Mouse (Mus musculus) WW6 (cell line): Measurements from ENCODE around the gene Cd5.
A peak's percentile ranks its signal among the peaks of the same experiment; 100 is the strongest.

Experiments
- DNase-seq: peaks from one replicate; pipeline ENCODE4 v3.0.0-alpha.2; 2013; ENCODE audit warnings: low read depth, low spot score

Gene Cd5

DNA sequence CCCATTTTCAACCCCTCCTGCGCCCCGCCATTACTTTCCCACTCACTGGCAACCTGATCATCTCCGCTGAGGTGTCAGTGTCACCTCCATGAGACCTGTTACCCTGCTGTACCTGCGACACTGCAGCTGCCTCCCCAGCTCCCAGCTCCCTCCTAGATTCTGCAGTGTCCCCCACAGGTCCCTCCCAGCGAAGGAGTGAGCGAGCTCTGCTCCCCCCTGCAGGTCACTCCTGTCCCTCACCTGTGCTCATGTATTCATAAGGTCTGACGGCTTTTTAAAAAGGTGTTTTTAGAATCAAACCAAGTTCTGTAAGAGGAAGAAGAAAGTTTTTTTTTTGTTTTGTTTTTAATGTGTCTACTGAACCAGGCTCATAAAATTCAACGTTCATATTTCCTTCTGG, 36.7 kb downstream of the Cd5 start:
- DNase-seq, result no peak

GRCm38 (mm10) chr19:10701013-10701726, 37.6 kb downstream of the Cd5 start:
- no peak for DNase-seq

GRCm38 (mm10) chr19:10699851-10700250, 39.0 kb downstream of the Cd5 start:
- DNase-seq, result no peak

DNA sequence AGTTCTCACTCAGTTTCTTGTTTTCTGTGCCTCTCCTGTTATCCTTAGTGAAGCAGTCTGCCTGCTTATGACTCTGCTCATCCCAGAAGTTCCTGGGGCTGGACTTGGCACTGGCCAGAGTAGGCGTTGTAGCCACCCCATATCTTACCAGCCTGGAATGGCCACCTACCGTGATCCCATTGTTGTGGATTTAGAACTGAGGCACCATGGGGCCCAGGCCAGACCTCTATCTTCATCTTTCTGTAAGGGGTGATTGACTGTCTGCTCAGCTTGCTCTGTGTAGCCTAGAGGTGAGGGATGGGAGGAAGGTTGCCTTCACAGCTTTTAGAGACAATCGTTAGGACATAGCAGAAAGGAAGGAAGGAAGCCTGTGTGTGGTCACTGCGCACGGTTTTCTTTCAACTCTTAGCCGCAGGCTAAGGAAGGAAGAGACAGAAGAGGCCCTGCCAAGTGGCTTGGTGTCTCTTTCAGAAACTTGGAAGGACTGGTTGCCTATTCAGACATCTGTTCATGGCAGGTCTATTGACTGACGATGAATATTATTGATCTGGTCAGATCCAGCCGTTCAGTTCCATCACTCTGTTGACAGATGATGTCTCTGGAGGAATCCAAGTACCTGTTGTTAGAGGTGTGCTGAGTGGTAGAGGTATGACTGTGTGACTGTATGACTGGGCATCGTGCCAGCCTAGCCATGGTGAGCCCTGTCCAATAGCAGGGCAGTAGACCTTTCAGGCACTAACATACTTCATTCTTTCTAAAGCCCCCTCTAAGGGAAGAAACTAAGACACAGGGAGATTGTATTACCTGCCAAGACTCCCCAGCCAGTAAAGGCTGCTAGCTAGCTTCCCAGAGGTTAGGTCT, 40.4 kb downstream of the Cd5 start:
- DNase-seq, result no peak

DNA sequence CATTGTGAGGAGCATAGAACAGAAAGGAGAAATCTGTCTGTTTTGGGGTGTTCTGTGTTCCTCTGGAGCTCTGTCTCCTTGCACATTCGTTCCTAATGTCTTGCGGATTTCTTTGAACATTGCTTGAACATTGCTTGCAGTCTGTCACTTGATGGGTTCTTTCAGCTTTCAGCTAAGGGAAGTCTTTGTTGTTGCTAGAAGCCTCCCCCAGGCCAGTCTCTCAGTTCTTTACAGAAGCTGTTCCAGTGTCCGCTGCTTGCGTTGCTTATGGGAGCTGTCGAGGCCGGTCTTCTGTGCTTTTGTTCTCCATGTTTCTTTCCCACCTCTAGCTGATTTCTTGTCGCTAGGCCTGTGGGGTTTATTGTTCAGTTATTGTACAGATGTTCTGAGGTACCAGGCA, 43.0 kb downstream of the Cd5 start:
- no peak for DNase-seq

DNA sequence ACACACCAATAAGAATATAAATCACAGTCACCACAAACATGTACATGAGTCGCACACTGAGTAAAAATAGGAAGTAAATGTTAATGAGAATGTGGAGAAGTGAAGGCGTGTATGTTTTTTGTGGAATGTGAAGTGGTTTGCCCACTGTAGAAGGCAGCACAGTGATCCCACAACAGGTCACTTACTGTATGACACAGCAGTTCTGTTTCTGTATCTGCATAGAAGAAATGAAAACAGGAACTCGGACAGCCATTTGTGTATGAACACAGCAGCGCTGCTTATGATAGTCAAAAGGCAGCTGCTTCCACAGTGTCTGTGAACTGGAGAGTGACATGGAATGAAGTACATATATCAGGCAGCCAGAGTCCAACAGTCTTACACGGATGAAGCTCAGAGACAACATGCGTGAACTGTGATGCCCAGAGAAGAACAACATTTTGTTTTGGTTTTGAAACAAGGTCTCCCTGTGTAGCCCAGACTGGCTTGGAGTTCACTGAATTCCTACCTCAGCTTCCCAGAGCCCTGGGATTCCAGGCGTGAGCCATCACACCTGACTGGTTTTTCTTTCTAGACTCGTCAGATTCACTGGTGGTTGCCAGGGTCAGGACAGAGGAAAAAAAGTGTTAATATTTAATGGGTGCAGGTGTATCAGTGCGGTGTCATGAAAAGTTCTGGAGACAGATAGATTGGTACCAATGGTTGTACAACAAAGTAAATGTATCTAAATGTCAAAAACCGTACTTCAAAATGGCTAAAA, 44.7 kb downstream of the Cd5 start:
- no peak for DNase-seq

DNA sequence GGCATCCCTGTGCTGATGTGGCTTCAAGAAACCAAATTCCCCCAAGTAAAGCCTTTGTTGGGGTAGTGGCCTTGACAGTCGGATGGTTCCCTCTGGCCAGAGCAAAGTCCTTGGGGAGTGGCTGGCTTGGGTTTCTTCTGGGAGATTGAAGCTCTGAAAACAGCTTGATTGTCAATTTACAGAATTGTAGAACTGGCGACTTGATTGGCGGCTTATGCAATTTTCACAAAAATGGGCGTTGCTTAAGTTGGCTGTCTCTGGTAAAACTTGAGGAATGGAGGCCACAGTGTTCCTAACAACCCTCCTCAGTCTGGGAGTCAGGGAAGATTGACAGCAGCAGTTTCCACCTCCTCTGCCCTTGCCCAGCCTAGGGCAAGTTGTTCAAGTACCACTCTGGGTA, 46.4 kb downstream of the Cd5 start:
- no peak for DNase-seq

DNA sequence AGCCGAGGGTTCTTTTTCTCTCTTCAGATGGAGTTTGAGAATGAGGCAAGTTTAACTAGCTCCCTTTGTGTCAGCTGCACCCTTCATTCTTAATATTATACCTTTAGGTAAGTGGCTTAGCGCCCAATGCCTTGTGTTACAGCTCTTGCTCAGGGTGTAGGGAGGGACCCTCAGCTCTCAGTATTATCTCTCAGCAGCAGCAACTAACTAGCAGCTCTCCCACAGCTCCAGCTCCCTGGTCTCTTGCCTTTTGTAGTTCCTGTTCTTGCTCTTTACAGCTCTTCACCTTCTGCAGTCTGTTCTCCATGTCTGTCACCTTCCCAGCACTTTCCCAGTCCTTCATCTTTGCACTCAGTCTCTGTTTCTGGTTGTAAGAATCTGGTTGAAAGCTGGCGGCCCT, 47.1 kb downstream of the Cd5 start:
- DNase-seq, result no peak

DNA sequence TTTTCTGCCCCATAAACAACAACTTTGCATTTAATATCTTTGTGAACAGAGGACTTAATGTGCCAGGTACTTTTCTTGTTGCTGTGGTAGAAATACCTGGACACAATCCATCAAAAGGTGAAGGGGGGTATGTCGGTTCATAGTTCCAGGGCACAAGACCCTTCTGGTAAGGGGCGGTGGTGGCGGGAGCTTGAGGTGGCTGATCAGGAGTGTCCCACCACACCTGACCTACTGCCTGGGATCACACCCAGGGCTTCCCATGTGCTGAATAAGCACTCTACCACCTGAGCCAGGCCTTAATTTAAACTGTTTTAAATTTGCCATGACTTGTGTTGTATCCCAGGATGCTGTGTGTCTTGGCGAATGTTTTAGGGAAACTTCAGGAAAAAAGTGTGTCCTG, 47.7 kb downstream of the Cd5 start:
- no peak for DNase-seq

DNA sequence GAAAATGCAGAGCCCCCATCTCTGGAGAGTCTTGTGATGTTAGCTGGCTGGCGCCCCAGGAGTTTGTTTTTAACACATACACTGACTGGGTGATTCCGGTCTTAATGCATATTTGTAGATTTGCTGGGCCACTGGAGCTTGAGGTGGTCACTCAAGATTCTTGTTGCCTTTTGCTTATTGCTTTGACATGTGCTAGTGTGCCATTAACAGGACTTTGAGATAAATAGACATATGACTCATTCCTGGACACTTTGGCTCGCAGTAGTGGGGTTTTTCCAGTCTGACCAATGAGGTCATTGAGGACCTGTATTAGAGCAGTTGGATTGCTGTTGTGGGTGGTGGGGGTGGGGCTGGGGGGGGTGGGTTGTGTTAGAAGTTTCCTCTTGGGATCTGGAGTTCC, 48.5 kb downstream of the Cd5 start:
- DNase-seq, result no peak

- no peak for DNase-seq
These were observed 49.2 kb downstream of the Cd5 start for GRCm38 (mm10) chr19:10689470-10690166.

- peak; percentile 67 for DNase-seq
These were observed 50.1 kb downstream of the Cd5 start, which contains the start of gene Vps37c for GRCm38 (mm10) chr19:10688537-10689352. Gene Vps37c (plus strand): TSS chr19:10688735.

GRCm38 (mm10) chr19:10685727-10686126, 53.1 kb downstream of the Cd5 start:
- DNase-seq, result no peak

- DNase-seq, result no peak
These were observed 53.7 kb downstream of the Cd5 start for GRCm38 (mm10) chr19:10685081-10685480.

DNA sequence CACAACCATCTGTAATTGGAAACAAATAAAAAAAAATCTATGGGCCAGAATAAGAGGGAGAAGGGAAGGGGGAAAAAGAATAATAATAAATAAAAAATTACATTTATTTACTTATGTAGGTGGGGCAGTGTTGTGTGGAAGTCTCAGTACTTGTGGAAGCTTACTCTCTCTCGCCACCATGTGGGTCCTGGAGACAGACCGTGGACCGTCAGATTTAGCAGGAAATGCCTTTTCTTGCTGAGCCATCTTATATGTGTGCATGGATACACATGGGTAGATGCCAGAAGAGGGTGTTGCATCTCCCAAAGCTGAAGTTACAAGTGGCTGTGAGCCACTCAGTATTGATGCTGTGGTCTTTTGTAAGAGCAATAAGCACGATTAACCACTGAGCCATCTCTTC, 57.2 kb downstream of the Cd5 start:
- no peak for DNase-seq

DNA sequence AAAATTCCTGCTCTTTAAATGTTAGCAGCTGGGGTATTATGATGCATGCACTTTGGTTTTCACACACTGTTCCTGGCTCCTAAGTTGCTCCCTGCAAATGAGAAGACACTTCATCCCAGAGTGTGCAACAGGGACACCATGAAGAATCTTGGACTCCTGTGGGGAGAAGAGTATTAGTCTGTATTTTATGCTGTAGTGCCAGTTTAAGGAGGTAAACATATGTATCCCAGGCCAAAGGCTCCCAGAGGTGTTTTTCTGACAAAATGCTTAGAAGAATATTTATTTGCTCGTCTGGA, 60.1 kb downstream of the Cd5 start:
- no peak for DNase-seq

DNA sequence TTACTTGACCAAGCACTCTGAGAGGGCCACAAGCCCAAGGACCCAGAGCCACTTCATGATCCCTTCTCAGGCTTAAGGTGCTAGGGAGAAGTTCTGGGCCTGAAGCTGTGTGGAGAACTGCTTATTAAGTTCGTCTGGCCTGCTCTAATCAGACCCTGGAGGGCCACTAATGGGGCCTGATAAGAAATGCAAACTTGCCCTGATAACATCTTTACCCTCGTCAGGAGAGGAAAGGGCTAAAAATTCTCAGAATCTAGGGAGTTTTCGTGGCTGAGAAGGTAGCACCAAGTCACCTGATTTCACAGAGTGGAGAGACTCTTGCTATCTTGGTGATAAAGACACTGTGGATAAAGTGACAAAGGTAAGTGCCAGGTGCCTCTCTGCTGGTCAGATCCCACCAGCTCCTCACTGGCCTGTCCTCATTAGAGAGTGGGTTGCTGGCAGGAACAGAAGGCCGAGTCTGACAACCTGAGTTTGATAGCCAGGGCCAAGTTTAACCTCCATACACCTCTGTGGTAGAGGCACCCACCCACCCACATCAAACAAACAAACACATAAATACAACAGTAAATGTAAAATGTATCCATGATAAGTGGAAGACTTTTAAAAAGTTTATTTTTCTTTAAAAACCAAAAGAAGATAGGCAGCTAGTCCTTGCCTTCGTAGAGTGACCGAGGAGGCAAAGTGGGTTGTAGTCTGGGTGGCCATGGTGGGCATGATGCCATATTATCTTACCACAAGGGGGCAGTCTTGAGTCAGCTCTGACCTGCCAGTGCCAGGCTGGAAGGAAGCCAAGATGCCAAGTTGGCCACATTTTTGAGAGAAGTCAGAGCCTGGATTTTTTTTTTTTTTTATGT, 60.7 kb downstream of the Cd5 start, which contains the start of gene Pga5:
TSS of gene Pga5 (minus strand) at position 157 of the 857 bp plus-strand sequence.
- DNase-seq, result no peak

DNA sequence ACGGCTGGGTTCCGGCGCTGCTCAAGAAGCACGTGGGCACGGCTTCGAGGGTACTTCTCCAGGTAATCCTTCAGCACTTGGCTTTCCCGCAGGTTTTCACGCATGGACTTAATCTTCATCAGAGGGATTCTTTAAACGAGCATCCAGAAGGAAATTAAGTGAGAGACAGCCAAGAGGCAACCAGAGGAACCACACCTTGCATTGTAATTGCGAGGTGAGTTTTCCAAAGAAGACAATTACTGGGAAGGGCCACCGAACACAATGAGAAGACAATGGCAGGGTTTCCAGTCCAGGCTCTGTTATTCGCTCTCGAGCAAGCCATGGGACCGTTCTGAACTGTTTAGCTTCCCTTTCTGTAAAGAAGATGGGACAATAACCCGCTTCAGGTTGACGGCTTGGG, 62.1 kb downstream of the Cd5 start:
- peak; percentile 18 for DNase-seq

- DNase-seq, result no peak
These were observed 65.5 kb downstream of the Cd5 start for GRCm38 (mm10) chr19:10673275-10673674.

DNA sequence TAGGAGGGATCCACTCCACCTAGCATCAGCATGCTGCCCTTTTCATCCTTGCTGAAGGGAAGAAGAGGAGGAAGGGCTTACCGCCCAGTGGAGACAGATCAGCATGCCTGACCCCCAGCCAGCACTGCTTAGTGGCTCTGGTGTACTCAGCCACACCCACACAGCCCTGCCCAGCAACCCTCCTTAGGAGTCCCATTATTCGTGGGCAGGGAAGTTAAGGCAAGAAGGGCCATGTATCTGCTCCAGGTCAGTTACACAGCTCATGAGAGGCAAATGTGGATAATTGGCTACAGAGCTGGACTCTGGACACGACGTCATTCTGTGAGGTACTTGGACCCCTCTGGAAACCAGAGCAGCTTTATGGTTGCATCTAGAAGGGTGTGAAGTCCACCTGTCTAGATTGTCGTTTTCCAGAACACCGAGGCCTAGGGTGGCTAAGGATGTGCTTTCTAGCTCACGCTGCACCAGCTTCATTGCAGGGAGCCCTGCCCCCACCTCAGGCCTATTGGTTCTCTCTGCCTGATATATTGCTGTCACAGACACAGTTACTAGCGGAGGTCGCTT, 66.9 kb downstream of the Cd5 start:
- no peak for DNase-seq
